Mouse (Mus musculus) heart, embryonic 12.5 days (tissue): ENCODE data around the gene Por. TPM values are rescaled to one million over a fixed set of nuclear protein-coding genes. Genes with fewer than 3 reads are reported as not detected.

Experiments
- ATAC-seq: fragments of 200-750 bp; cut with Nextera tagmentation; 2 replicates; pipeline ENCODE4 v1.8.0; 2017; ENCODE audit warnings: moderate TSS enrichment, moderate library complexity; ENCODE audit not compliant: insufficient number of reproducible peaks, low FRiP score
- H3K27ac ChIP-seq: fragments of 300-500 bp; sonication (generic); 2 replicates; pipeline ENCODE4 v1.5.1; 2016; ENCODE audit warnings: mild to moderate bottlenecking, moderate library complexity; ENCODE audit not compliant: poor library complexity, severe bottlenecking
- H3K27me3 ChIP-seq: fragments of 300-500 bp; sonication (generic); replicated peaks from 2 replicates; pipeline ENCODE4 v1.6.1; 2016; ENCODE audit warnings: mild to moderate bottlenecking, moderate library complexity
- H3K36me3 ChIP-seq: fragments of 300-500 bp; sonication (generic); 2 replicates; pipeline ENCODE4 v1.6.1; 2016; ENCODE audit warnings: mild to moderate bottlenecking, moderate library complexity
- H3K4me1 ChIP-seq: fragments of 300-500 bp; sonication (generic); replicated peaks from 2 replicates; pipeline ENCODE4 v1.6.1; 2016; ENCODE audit warnings: mild to moderate bottlenecking
- H3K4me2 ChIP-seq: fragments of 300-500 bp; sonication (generic); 2 replicates; pipeline ENCODE4 v1.6.1; 2016; ENCODE audit warnings: mild to moderate bottlenecking, moderate library complexity
- H3K4me3 ChIP-seq: fragments of 300-500 bp; sonication (generic); 2 replicates; pipeline ENCODE4 v1.5.1; 2016; ENCODE audit warnings: mild to moderate bottlenecking
- H3K9ac ChIP-seq: fragments of 300-500 bp; sonication (generic); 2 replicates; pipeline ENCODE4 v1.6.1; 2016; ENCODE audit warnings: mild to moderate bottlenecking, moderate library complexity
- H3K9me3 ChIP-seq: fragments of 300-500 bp; sonication (generic); replicated peaks from 2 replicates; pipeline ENCODE4 v1.6.1; 2016; ENCODE audit warnings: mild to moderate bottlenecking, moderate library complexity
- WGBS: fragments of 180-500 bp; shearing (Covaris S2); methylation state at CpG from one replicate; pipeline ENCODE4 v1.1.7; 2016; 5-methylcytosine and 5-hydroxymethylcytosine counted together
- polyA plus RNA-seq: library from polyadenylated mRNA; unstranded; fragments of >200 nt; fragmentation: Nextera tagmentation; extraction: Ambion mirVana; gene quantifications from 2 replicates; pipeline ENCODE4 v1.2.1, GENCODE M21; 2016

Gene Por
- polyA plus RNA-seq, 1 experiment from 2014 or later, result 54.0 TPM

DNA sequence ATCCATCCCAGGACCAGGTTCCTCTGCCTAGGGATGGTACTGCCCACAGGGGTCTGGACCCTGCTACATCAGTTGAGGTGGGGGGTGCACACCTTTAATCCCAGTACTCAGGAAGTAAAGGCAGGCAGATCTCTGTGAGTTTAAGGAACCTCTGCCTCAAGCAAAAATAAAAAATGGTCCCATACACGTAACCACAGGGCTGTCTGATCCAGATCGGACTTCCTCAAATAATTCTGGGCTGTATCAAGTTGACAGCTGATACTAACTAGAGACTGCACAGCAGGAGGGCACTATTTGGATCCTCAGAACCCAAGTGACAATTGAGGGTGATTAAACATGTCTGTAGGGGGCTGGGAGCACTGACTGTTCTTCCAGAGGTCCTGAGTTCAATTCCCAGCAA, 7.4 kb downstream of the Por start:
- Histone ChIP-seq H3K4me2 (no peak overlapping the region), H3K9ac (no peak overlapping the region), H3K9me3 (no peaks in the 10 kb centered on the region), H3K4me3 (no peak overlapping the region), H3K27ac (no peak overlapping the region), H3K4me1 (peaks cover 8% of the 10 kb centered on the region), H3K36me3 (no peaks in the 10 kb centered on the region), H3K27me3 (peaks cover 14% of the 10 kb centered on the region)
- ATAC-seq, result no peak
- 60% methylated on average over 2 of the region's 2 CpGs for WGBS

DNA sequence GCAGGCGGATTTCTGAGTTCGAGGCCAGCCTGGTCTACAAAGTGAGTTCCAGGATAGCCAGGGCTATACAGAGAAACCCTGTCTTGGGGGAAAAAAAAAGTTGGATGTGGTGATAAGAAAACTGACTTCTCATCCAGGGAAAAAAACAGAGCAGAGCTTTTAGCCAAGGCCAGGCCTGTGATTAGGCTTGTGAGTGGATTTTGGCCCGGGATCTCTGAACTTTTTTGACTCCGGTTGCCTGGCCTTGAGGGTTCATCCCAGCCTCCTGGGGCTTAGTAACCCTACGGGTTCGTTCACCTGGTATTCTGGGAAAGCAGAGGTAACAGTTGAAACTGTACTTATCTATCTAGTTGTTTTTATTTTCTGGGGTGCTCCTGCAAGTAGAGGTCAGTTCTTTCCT, 8.6 kb downstream of the Por start:
- no peak for ATAC-seq
- H3K4me1 ChIP-seq, result peaks cover 8% of the 10 kb centered on the region
- WGBS, result 82% methylated on average over 6 of the region's 6 CpGs
- H3K36me3 ChIP-seq, result no peaks in the 10 kb centered on the region
- no peak overlapping the region for H3K4me3 ChIP-seq
- peaks cover 14% of the 10 kb centered on the region for H3K27me3 ChIP-seq
- no peak overlapping the region for H3K27ac ChIP-seq
- H3K9me3 ChIP-seq, result no peaks in the 10 kb centered on the region
- no peak overlapping the region for H3K4me2 ChIP-seq
- no peak overlapping the region for H3K9ac ChIP-seq

DNA sequence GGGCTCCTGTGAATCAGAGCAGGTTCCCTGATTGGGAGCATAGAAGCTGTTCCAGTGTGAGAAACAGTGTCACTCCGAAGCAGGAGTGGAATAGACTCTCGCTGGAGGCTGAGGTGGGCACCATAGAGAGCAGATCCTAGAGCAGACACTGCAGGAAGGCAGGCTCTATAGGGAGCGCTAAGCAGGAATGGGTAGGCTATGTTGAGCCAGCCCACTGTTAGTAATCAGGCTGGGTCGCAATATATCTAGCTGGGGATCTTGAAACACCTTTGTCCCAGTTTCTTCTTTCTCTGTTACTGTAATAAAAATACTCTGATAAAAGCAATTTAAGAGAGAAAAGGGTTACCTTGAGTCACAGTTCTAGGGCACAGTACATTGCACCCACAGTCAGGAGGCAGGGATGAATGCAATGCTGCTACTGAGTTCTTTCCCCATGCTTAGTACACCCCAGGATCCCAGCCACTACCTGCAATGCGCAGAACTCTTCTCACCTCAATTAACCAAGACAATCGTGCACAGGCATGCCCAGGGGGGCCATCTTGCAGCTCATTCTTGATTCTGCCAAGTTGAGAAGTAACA, 11.2 kb downstream of the Por start:
- Histone ChIP-seq H3K9me3 (no peaks in the 10 kb centered on the region), H3K9ac (no peak overlapping the region), H3K4me1 (no peaks in the 10 kb centered on the region), H3K27me3 (peaks cover 2% of the 10 kb centered on the region; the same call in 1 of the 2 replicates), H3K27ac (no peak overlapping the region), H3K4me2 (no peak overlapping the region), H3K4me3 (no peak overlapping the region), H3K36me3 (no peaks in the 10 kb centered on the region)
- no peak for ATAC-seq
- WGBS, result 78% methylated on average over 6 of the region's 6 CpGs

DNA sequence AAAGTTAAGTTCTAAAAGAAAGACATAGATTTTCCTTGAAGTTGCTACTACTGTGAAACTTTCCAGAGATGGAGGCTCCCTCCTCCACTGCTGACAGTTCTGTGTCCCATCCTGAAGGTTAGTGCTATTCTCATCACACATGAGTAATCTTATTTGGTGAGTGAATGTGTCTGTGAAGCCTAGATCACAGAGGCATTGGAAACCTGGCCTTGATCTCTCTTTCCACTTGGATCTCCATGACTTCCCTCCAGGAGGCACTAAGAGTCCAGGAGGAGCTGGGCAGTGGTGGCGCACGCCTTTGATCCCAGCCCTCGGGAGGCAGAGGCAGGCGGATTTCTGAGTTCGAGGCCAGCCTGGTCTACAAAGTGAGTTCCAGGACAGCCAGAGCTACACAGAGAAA, 12.2 kb downstream of the Por start:
- Histone ChIP-seq H3K36me3 (no peaks in the 10 kb centered on the region), H3K4me3 (no peak overlapping the region), H3K9me3 (no peaks in the 10 kb centered on the region), H3K4me2 (no peak overlapping the region), H3K27me3 (no peaks in the 10 kb centered on the region), H3K4me1 (peaks cover 4% of the 10 kb centered on the region; the same call in 1 of the 2 replicates), H3K9ac (no peak overlapping the region), H3K27ac (no peak overlapping the region)
- no peak for ATAC-seq
- WGBS, result 99% methylated on average over 5 of the region's 5 CpGs

DNA sequence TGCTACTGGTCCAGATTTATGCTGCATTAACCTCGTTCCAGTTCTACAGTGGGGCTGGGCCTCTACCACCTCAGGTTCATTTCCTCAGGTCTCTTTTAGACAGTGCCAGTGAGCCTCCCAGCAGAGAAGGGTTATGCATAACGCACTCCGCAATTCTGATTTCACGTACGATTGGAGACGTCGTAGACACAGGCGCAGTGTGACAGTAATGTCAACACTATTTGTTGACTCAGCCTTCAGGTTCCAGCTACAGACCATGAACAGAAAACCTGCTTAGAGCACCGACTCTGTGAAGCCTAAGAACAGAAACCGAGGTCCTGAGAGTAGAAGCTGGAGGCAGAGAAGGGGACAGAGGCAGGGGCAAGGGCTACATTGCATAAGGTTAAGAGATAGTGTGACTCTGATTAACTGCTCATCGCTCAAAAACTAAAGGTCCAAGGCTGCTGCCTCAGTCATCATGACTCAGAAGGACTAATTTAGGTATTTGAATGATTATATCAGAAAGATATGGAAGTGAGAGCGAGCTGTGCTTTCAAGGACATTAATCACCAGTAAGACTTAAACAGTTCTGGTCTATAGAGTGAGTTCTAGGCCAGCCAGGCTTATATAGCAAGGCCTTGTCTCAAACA, 13.2 kb downstream of the Por start:
- H3K27ac ChIP-seq, result no peak overlapping the region

DNA sequence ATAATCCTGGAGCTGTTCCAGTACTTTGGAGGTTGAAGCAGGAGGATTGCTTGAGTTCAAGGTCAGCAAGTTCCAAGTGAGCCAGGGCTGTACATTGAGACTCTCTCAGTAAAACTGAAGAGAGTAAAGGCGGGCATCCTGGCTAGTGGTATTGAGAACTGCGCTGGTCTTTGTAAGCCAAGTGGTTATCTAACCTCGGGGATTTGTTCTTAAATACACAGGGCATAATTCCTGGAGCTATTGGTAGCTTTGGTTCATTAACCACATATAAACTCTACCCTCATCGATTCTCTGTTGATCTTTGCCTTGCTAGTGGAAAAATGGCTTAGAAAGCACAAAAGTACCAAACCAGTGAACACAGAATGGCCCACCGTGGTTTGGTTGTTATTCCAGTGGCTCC, 20.6 kb downstream of the Por start:
- Histone ChIP-seq H3K9me3 (no peaks in the 10 kb centered on the region), H3K9ac (peak overlapping the region; percentile 94; the same call in 1 of the 2 replicates), H3K27ac (no peak overlapping the region), H3K4me2 (peak overlapping the region; percentile 94), H3K27me3 (no peaks in the 10 kb centered on the region), H3K4me1 (peaks cover 28% of the 10 kb centered on the region), H3K4me3 (peak overlapping the region; percentile 80), H3K36me3 (peaks cover 4% of the 10 kb centered on the region; the same call in 1 of the 2 replicates)
- WGBS, result 85% methylated on average over 5 of the region's 5 CpGs
- ATAC-seq, result no peak

More for the DNA sequence above, 13.2 kb downstream of the Por start:
- peaks cover 8% of the 10 kb centered on the region; the same call in 1 of the 2 replicates for H3K4me1 ChIP-seq
- no peaks in the 10 kb centered on the region for H3K27me3 ChIP-seq
- H3K4me3 ChIP-seq, result no peak overlapping the region
- no peak overlapping the region for H3K4me2 ChIP-seq
- no peak overlapping the region for H3K9ac ChIP-seq
- no peaks in the 10 kb centered on the region for H3K36me3 ChIP-seq
- no peak for ATAC-seq
- no peaks in the 10 kb centered on the region for H3K9me3 ChIP-seq
- WGBS, result 77% methylated on average over 12 of the region's 12 CpGs

DNA sequence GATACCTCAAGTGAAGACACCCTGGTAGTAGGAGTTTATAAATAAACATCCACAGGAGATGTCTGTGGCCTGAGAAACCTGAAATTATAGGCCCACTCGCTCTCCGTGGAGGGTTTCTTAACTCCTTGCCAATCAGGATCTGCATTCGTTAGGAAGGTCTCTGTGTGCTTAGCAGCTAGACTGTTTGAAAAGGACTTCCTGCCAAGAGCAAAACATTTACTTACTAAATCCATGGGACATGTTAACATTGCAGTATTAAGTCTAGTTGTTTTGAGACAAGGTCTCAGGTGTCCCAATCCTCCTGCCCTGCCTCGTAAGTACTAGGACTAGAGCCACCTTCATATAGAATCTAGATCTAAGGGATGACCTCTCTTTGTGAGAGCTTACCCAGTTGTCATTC, 21.4 kb downstream of the Por start:
- peaks cover 4% of the 10 kb centered on the region; the same call in 1 of the 2 replicates for H3K36me3 ChIP-seq

DNA sequence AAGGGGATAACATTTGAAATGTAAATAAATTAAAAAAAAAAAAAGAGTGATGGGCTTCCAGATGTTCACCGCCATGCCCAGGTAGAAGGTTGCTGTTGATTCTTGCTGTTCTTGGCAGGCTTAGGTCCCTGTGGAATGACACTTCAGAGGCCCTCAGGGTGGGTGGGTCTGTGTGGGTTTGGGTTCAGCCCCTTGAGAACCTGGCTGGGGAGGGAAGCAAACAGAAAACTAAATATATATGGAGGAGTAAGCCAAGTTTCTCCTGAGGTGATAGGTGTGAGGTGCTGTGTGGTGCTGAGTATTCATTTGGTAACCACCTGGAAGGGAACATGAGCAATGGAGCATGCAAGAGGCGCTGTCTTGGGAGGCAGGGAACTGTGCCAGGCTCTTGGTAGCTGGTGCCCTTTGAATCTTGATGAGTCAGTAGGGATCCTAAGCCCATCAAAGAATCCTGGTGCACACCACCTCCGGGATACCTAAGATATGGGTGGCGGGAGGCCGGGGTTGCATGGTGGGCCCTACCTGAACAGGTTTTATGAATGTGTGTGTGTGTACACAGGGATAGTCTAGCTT, 23.5 kb downstream of the Por start:
- no peak overlapping the region for H3K4me3 ChIP-seq
- no peak overlapping the region for H3K9ac ChIP-seq
- no peak for ATAC-seq
- no peak overlapping the region for H3K4me2 ChIP-seq
- H3K27ac ChIP-seq, result no peak overlapping the region
- 92% methylated on average over 5 of the region's 5 CpGs for WGBS
- no peaks in the 10 kb centered on the region for H3K27me3 ChIP-seq
- no peaks in the 10 kb centered on the region for H3K9me3 ChIP-seq
- H3K36me3 ChIP-seq, result peaks cover 7% of the 10 kb centered on the region; the same call in 1 of the 2 replicates
- peaks cover 26% of the 10 kb centered on the region for H3K4me1 ChIP-seq

More for the DNA sequence above, 21.4 kb downstream of the Por start:
- ATAC-seq, result no peak
- Histone ChIP-seq H3K27ac (no peak overlapping the region), H3K4me3 (no peak overlapping the region), H3K27me3 (no peaks in the 10 kb centered on the region), H3K9ac (no peak overlapping the region), H3K4me2 (no peak overlapping the region), H3K4me1 (peaks cover 28% of the 10 kb centered on the region), H3K9me3 (no peaks in the 10 kb centered on the region)
- WGBS, result 77% methylated on average over 4 of the region's 4 CpGs

DNA sequence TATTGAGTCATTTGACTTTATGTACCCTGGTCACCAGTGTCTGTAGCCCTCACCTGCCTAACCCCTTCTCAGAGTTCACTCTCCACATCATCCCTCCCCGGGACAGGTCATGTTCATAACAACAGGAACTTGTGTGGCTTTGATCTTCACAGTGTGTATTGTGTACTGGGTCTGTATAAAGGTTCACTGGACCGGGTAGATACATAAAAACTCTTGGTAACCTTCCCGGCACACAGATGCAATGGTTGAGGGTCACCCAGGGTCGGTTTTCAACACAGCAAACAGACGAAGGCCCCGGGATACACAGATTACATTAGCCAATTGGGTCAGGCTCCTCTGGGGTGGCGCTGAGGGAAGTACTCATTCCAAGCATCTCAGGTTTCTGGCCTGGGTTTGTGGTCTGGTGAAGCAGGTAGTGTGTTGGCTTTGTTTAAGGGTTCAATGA, 25.5 kb downstream of the Por start:
- H3K4me1 ChIP-seq, result peaks cover 16% of the 10 kb centered on the region
- ATAC-seq, result no peak
- no peak overlapping the region for H3K4me3 ChIP-seq
- no peak overlapping the region for H3K4me2 ChIP-seq
- 71% methylated on average over 7 of the region's 7 CpGs for WGBS
- H3K9ac ChIP-seq, result no peak overlapping the region
- no peaks in the 10 kb centered on the region for H3K27me3 ChIP-seq
- no peaks in the 10 kb centered on the region for H3K9me3 ChIP-seq
- no peak overlapping the region for H3K27ac ChIP-seq
- H3K36me3 ChIP-seq, result peaks cover 19% of the 10 kb centered on the region

DNA sequence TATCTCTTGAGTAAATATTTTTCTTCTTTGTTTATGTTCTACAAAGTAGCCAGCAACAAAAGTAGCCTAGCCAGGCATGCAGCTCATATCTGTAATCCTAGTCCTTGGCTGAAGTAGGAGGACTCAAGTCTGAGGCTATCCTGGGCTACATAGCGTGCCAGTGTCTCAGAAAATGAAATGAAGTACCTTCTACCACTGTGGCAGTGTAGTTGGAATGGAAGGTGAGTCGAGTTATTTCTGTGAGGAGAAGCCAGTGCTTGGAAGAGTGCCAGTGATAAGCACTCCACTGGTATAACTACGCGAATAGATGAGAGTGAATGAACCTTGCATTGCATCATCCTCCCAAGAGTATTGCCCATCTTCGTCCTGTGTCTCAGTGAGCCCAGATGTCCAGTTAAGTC, 27.9 kb downstream of the Por start:
- H3K4me3 ChIP-seq, result no peak overlapping the region
- whole genome bisulfite sequencing, result 50% methylated on average over 5 of the region's 5 CpGs
- ATAC-seq, result no peak
- H3K27ac ChIP-seq, result no peak overlapping the region
- H3K9ac ChIP-seq, result no peak overlapping the region
- H3K4me2 ChIP-seq, result no peak overlapping the region
- no peaks in the 10 kb centered on the region for H3K9me3 ChIP-seq
- peaks cover 15% of the 10 kb centered on the region for H3K36me3 ChIP-seq
- H3K27me3 ChIP-seq, result no peaks in the 10 kb centered on the region
- H3K4me1 ChIP-seq, result peaks cover 25% of the 10 kb centered on the region

DNA sequence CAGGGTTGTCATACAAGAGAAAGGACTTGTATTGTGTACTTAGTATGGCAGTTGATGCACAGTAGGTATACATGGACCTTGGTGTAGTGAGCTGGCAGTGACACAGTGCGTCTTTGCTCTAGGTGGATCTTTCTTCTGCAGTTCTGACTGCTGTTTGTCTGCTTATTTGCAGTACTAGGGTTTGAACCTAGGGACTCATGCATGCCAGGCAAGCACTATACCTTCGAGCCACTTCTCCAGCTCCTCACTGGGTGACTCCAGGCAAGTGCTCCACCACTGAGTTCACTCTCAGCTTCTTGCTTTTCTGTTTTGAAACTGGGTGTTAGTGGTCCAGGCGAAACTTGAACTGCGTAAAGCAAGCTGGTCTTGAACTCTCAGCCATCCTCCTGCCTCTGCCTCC, 31.8 kb downstream of the Por start:
- H3K27me3 ChIP-seq, result no peaks in the 10 kb centered on the region
- no peak for ATAC-seq
- no peak overlapping the region for H3K9ac ChIP-seq
- peaks cover 19% of the 10 kb centered on the region for H3K36me3 ChIP-seq
- H3K27ac ChIP-seq, result peak overlapping the region; percentile 84
- WGBS, result 88% methylated on average over 4 of the region's 4 CpGs
- H3K4me1 ChIP-seq, result peaks cover 31% of the 10 kb centered on the region
- no peaks in the 10 kb centered on the region for H3K9me3 ChIP-seq
- no peak overlapping the region for H3K4me2 ChIP-seq
- no peak overlapping the region for H3K4me3 ChIP-seq
